Mouse (Mus musculus) bone marrow macrophage, adult 2 months (primary cell): ENCODE measurements around the gene Crls1. TPM values are rescaled to one million over a fixed set of nuclear protein-coding genes. Genes with fewer than 3 reads are reported as not detected.

Experiments
- H3K27ac ChIP-seq: 2 replicates; pipeline ENCODE4 v1.5.1; 2012; ENCODE audit warnings: low read depth, low read length; ENCODE audit not compliant: insufficient read depth
- H3K4me1 ChIP-seq: 2 replicates; pipeline ENCODE4 v1.6.1; 2012; ENCODE audit warnings: low read length; ENCODE audit not compliant: control insufficient read depth, insufficient read depth
- H3K4me3 ChIP-seq: 2 replicates; pipeline ENCODE4 v1.5.1; 2012; ENCODE audit warnings: mild to moderate bottlenecking, low read length, moderate library complexity; ENCODE audit not compliant: insufficient read depth
- CTCF ChIP-seq: IDR thresholded peaks from 2 replicates; pipeline ENCODE4 v1.5.1; 2012; ENCODE audit warnings: low read depth, mild to moderate bottlenecking, low read length, moderate library complexity
- POLR2A ChIP-seq: IDR thresholded peaks from 2 replicates; pipeline ENCODE4 v1.6.1; 2012; ENCODE audit warnings: mild to moderate bottlenecking, low read depth, low read length, borderline replicate concordance
- polyA plus RNA-seq: library from polyadenylated mRNA; stranded (reverse); fragments of >200 nt; gene quantifications from 2 replicates; pipeline ENCODE4 v1.2.4, GENCODE M21; 2012; ENCODE audit not compliant: missing spikeins, insufficient read depth, insufficient read length

Crls1 gene
- polyA plus RNA-seq, 1 experiment = 21.9 TPM

DNA sequence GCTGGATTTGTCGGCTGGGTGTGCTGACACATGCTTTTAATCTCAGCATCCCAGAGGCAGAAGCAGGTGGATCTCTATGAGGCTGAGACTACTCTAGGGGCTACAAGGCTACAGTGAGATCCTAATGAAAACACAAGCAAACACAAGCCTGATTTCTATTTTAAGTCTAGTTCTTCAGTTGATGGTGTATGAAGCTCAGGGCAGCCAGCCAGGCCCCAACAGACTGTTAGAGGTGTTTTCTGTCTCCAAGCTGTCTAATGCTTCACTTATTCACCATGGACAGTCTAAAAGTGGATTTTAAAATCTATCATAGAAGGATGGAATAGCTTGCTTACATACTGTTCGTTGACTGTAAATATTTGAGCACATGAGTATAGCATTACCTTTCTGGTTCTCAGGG, 15.0 kb downstream of the Crls1 start:
- no peak overlapping the region for H3K27ac ChIP-seq
- H3K4me1 ChIP-seq = peaks cover 5% of the 10 kb centered on the region
- H3K4me3 ChIP-seq = no peak overlapping the region
- TF ChIP-seq POLR2A (no peak), CTCF (no peak)

- Histone ChIP-seq H3K4me3 (no peak overlapping the region), H3K27ac (no peak overlapping the region), H3K4me1 (0 out of 2 replicates have a peak, but pooled peaks cover 2% of the 10 kb centered on the region)
- no peak for TF ChIP-seq CTCF
- no peak for TF ChIP-seq POLR2A
These were observed 16.9 kb downstream of the Crls1 start for GRCm38 (mm10) chr2:132863325-132863724.

DNA sequence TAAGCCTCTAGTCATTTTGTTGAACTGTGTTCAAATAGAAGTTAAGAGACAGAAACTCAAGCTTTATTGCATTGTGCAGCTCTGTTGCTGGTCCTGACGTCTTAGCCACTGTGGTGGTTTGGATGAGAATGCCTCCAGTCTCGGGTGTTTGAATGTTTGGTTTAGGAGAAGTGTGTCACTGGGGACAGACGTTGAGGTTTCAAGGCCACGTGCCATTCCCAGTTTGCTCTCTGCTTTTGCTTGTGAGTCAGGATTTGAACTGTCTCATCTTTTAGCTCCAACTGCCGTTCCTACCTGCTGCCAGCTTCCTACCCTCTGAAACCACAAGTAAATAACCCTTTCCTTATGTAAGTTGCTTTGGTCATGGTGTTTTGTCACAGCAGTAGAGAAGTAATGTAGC, 21.1 kb downstream of the Crls1 start:
- peaks cover 8% of the 10 kb centered on the region; the same call in 1 of the 2 replicates for H3K4me1 ChIP-seq
- TF ChIP-seq POLR2A (no peak), CTCF (no peak)
- H3K27ac ChIP-seq = no peak overlapping the region
- H3K4me3 ChIP-seq = no peak overlapping the region

- H3K4me3 ChIP-seq = no peak overlapping the region
- H3K4me1 ChIP-seq = peaks cover 19% of the 10 kb centered on the region
- TF ChIP-seq CTCF = no peak
- TF ChIP-seq POLR2A = no peak
- H3K27ac ChIP-seq = no peak overlapping the region
These were observed 23.2 kb downstream of the Crls1 start for GRCm38 (mm10) chr2:132869682-132870081.

DNA sequence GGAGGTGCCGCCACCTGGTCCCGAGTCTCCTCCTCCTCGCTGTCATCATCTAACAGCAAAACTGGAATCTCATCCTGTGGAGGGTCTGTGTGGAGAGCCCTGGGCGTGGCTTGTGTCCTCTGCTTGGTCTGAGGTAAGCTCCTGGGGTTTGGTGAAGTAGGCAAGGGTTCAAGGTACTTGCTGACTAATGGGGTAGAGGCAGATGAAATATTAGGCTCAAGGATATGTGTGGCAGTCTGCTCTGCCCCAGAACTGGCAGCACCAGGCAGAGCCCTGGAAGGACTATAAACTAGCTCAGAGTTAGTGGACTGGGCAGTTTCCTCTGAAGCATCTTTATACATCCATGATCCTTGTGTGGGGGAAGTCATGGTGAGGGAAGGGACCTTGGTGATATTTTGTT, 23.8 kb downstream of the Crls1 start:
- H3K4me1 ChIP-seq = peaks cover 19% of the 10 kb centered on the region
- TF ChIP-seq CTCF = no peak
- TF ChIP-seq POLR2A = no peak
- H3K27ac ChIP-seq = no peak overlapping the region
- no peak overlapping the region for H3K4me3 ChIP-seq

DNA sequence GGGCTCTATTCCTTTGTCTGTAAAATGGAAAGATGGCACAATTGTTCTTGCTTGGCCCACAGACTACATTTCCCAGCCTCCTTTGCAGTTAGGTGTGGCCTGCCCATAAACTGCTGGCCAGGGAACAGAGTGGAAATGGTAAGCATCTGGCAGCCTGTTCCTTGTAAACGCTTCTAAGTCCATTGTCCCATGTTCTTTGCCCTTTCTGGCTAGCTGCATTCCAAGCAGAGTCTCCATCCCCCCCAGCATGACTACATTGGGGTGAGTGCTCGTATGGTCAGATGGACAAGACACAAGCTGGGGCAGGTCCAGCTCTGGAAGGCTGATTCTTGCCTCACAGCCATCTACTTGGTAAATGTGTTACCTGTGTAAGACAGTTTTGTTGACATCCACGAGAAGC, 25.2 kb downstream of the Crls1 start:
- no peak for TF ChIP-seq POLR2A
- no peak for TF ChIP-seq CTCF
- no peak overlapping the region for H3K4me3 ChIP-seq
- peaks cover 19% of the 10 kb centered on the region for H3K4me1 ChIP-seq
- H3K27ac ChIP-seq = no peak overlapping the region

GRCm38 (mm10) chr2:132873657-132874326, 27.3 kb downstream of the Crls1 start:
- Histone ChIP-seq H3K4me3 (no peak overlapping the region), H3K4me1 (peaks cover 27% of the 10 kb centered on the region), H3K27ac (peak overlapping the region; percentile 72)
- TF ChIP-seq CTCF (no peak), POLR2A (no peak)

- no peak overlapping the region for H3K27ac ChIP-seq
- TF ChIP-seq POLR2A (no peak), CTCF (no peak)
- H3K4me1 ChIP-seq = peaks cover 21% of the 10 kb centered on the region
- no peak overlapping the region for H3K4me3 ChIP-seq
These were observed 30.5 kb downstream of the Crls1 start for GRCm38 (mm10) chr2:132876991-132877390.

- no peak overlapping the region for H3K27ac ChIP-seq
- peak overlapping the region; percentile 63 for H3K4me3 ChIP-seq
- no peak for TF ChIP-seq CTCF
- TF ChIP-seq POLR2A = no peak
- peaks cover 10% of the 10 kb centered on the region for H3K4me1 ChIP-seq
These were observed 33.0 kb downstream of the Crls1 start for GRCm38 (mm10) chr2:132879261-132880044.

- H3K4me3 ChIP-seq = peak within 1 kb of the TSS; percentile 63
- no peak for TF ChIP-seq CTCF
- no peak for TF ChIP-seq POLR2A
- H3K4me1 ChIP-seq = peaks cover 10% of the 10 kb centered on the region
- no peak within 1 kb of the TSS for H3K27ac ChIP-seq
These were observed 34.6 kb downstream of the Crls1 start, which contains the start of gene Lrrn4 for GRCm38 (mm10) chr2:132880844-132881645. Lrrn4 (minus strand) TSS chr2:132880891.
